Mouse (Mus musculus): Measurements from ENCODE around the gene Rps4x. TPM values are rescaled to one million over a fixed set of nuclear protein-coding genes. Genes with fewer than 3 reads are reported as not detected.
"Not testable (repeated sequence)": the region's sequence is repeated elsewhere in the genome, so short reads cannot be mapped to it uniquely, and the experiment has no call there.

Rps4x gene
- 1,357 and 1,784 TPM in 2 replicates for polyA plus RNA-seq (2012; rRNA removed)
- 995 and 1,012 TPM in 2 replicates for polyA plus RNA-seq (2014; fragmentation: Nextera tagmentation; extraction: Ambion mirVana)

- Histone ChIP-seq H3K9ac (ENCODE audit: low read depth, low read length, severe bottlenecking) (peak within 1 kb of the TSS; percentile 78), H3K27me3 (ENCODE audit: control insufficient read depth, insufficient read depth, low read length) (no peaks in the 10 kb centered on the region), H3K27ac (replicated peaks; ENCODE audit: low read depth, low read length) (peak within 1 kb of the TSS; percentile 86), H3K9me3 (ENCODE audit: control insufficient read depth, low read length) (no peaks in the 10 kb centered on the region), H3K36me3 (ENCODE audit: control insufficient read depth, insufficient read depth, low read length) (peaks cover 23% of the 10 kb centered on the region), H3K4me2 (replicated peaks; ENCODE audit: low read depth, low read length, severe bottlenecking) (peak within 1 kb of the TSS; percentile 62), H3K4me3 (replicated peaks; ENCODE audit: low read length) (peak within 1 kb of the TSS; percentile 53), H3K4me1 (ENCODE audit: control insufficient read depth, insufficient read depth, low read length) (no peaks in the 10 kb centered on the region)
- peak; percentile 73 for DNase-seq (ENCODE audit: low spot score)
- peak; percentile 94; the same call in 1 of the 2 replicates for TF ChIP-seq POLR2A (IDR thresholded peaks at IDR 0.05; ENCODE audit: borderline replicate concordance, extremely low read depth, insufficient read depth, insufficient read length)
- peak; percentile 91 for ATAC-seq (ENCODE audit: low FRiP score, low read depth)
- 19% methylated on average over 37 of the region's 37 CpGs for WGBS
These were observed at the start of gene Rps4x for GRCm38 (mm10) chrX:102188712-102189497. TSS of gene Rps4x (minus strand) at chrX:102189394.

GRCm38 (mm10) chrX:102219126-102219525, 29.9 kb upstream of the Rps4x start:
- WGBS = 21% methylated on average over 1 of the region's 1 CpGs
- no peak overlapping the region for H3K4me3 ChIP-seq (replicated peaks; ENCODE audit: low read length)
- no peaks in the 10 kb centered on the region for H3K4me1 ChIP-seq (ENCODE audit: control insufficient read depth, insufficient read depth, low read length)
- H3K36me3 ChIP-seq (ENCODE audit: control insufficient read depth, insufficient read depth, low read length) = no peaks in the 10 kb centered on the region
- ATAC-seq (ENCODE audit: low FRiP score, low read depth) (no peak), DNase-seq (ENCODE audit: low spot score) (peak; percentile 3)
- no peak for TF ChIP-seq POLR2A (IDR thresholded peaks at IDR 0.05; ENCODE audit: borderline replicate concordance, extremely low read depth, insufficient read depth, insufficient read length)
- H3K27me3 ChIP-seq (ENCODE audit: control insufficient read depth, insufficient read depth, low read length) = no peaks in the 10 kb centered on the region
- no peak overlapping the region for H3K27ac ChIP-seq (replicated peaks; ENCODE audit: low read depth, low read length)
- H3K9me3 ChIP-seq (ENCODE audit: control insufficient read depth, low read length) = no peaks in the 10 kb centered on the region
- H3K9ac ChIP-seq (ENCODE audit: low read depth, low read length, severe bottlenecking) = no peak overlapping the region
- H3K4me2 ChIP-seq (replicated peaks; ENCODE audit: low read depth, low read length, severe bottlenecking) = no peak overlapping the region

- not testable (repeated sequence) for H3K4me2 ChIP-seq (replicated peaks; ENCODE audit: low read depth, low read length, severe bottlenecking); H3K27ac ChIP-seq (replicated peaks; ENCODE audit: low read depth, low read length); ATAC-seq (ENCODE audit: low FRiP score, low read depth); H3K4me3 ChIP-seq (replicated peaks; ENCODE audit: low read length); H3K36me3 ChIP-seq (ENCODE audit: control insufficient read depth, insufficient read depth, low read length); DNase-seq (ENCODE audit: low spot score); H3K9ac ChIP-seq (ENCODE audit: low read depth, low read length, severe bottlenecking); H3K4me1 ChIP-seq (ENCODE audit: control insufficient read depth, insufficient read depth, low read length); H3K9me3 ChIP-seq (ENCODE audit: control insufficient read depth, low read length); H3K27me3 ChIP-seq (ENCODE audit: control insufficient read depth, insufficient read depth, low read length)
- 49% methylated on average over 9 of the region's 9 CpGs for WGBS
These were observed 26.2 kb upstream of the Rps4x start for GRCm38 (mm10) chrX:102215356-102215755.

- 33% methylated on average over 1 of the region's 1 CpGs for WGBS
These were observed 1.6 kb upstream of the Rps4x start for GRCm38 (mm10) chrX:102190840-102191239.

GRCm38 (mm10) chrX:102189581-102189980, 387 bp upstream of the Rps4x start:
- Histone ChIP-seq H3K9me3 (ENCODE audit: control insufficient read depth, low read length) (no peaks in the 10 kb centered on the region), H3K27me3 (ENCODE audit: control insufficient read depth, insufficient read depth, low read length) (no peaks in the 10 kb centered on the region), H3K4me2 (replicated peaks; ENCODE audit: low read depth, low read length, severe bottlenecking) (no peak overlapping the region), H3K4me3 (replicated peaks; ENCODE audit: low read length) (no peak overlapping the region), H3K27ac (replicated peaks; ENCODE audit: low read depth, low read length) (no peak overlapping the region), H3K36me3 (ENCODE audit: control insufficient read depth, insufficient read depth, low read length) (peaks cover 17% of the 10 kb centered on the region), H3K9ac (ENCODE audit: low read depth, low read length, severe bottlenecking) (no peak overlapping the region), H3K4me1 (ENCODE audit: control insufficient read depth, insufficient read depth, low read length) (no peaks in the 10 kb centered on the region)
- no peak for DNase-seq (ENCODE audit: low spot score)
- 46% methylated on average over 5 of the region's 5 CpGs for WGBS
- TF ChIP-seq POLR2A (IDR thresholded peaks at IDR 0.05; ENCODE audit: borderline replicate concordance, extremely low read depth, insufficient read depth, insufficient read length) = no peak
- ATAC-seq (ENCODE audit: low FRiP score, low read depth) = 0 out of 2 replicates have a peak, but pooled peaks have one; percentile 7

More at GRCm38 (mm10) chrX:102190840-102191239, 1.6 kb upstream of the Rps4x start:
- ATAC-seq (ENCODE audit: low FRiP score, low read depth) (no peak), DNase-seq (ENCODE audit: low spot score) (no peak)
- Histone ChIP-seq H3K4me3 (replicated peaks; ENCODE audit: low read length) (no peak overlapping the region), H3K27ac (replicated peaks; ENCODE audit: low read depth, low read length) (no peak overlapping the region), H3K9me3 (ENCODE audit: control insufficient read depth, low read length) (no peaks in the 10 kb centered on the region), H3K9ac (ENCODE audit: low read depth, low read length, severe bottlenecking) (no peak overlapping the region), H3K4me2 (replicated peaks; ENCODE audit: low read depth, low read length, severe bottlenecking) (no peak overlapping the region), H3K36me3 (ENCODE audit: control insufficient read depth, insufficient read depth, low read length) (peaks cover 10% of the 10 kb centered on the region), H3K27me3 (ENCODE audit: control insufficient read depth, insufficient read depth, low read length) (no peaks in the 10 kb centered on the region), H3K4me1 (ENCODE audit: control insufficient read depth, insufficient read depth, low read length) (no peaks in the 10 kb centered on the region)
- TF ChIP-seq POLR2A (IDR thresholded peaks at IDR 0.05; ENCODE audit: borderline replicate concordance, extremely low read depth, insufficient read depth, insufficient read length) = no peak

Measured in limb, embryonic 14.5 days (tissue).